Mouse (Mus musculus): ENCODE results near the gene Slc9a9. TPM values are rescaled to one million over a fixed set of nuclear protein-coding genes. Genes with fewer than 3 reads are reported as not detected.

Slc9a9 gene
- polyA plus RNA-seq, 1 experiment from 2014 or later: 2.6 TPM

DNA sequence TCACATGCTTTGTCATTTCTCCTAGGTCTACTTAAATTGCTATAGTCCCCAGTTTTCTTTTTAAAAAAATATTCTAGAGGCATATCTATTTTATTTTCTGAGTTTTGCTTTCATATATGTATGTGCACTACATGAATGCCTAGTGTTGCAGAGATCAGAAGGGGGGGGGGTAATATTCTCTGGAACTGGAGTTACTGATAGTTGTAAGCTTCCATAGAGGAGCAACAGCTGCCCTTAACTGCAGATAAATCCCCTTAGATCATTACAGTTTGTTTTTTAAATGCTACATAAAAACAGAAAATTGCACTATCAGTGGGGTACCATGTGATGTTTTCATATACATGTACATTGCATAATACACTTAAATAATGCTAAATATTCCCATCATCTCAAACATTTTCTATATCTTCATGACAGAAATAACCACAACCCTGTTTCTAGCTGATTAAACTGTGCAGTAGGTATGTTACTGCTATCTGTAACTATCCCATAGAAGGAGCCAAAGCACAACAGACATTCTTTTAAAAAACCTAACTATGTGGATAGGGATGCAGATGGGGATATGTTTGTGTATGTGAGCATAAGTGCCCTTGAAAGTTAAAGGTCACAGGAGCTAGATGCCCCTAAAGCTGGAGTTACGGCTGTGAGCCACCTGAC lies 17.6 kb downstream of the Slc9a9 start:
- no peaks in the 10 kb centered on the region for H3K27me3 ChIP-seq (replicated peaks; ENCODE audit: low read depth, poor library complexity, severe bottlenecking)
- no peak for DNase-seq (ENCODE audit: low spot score)
- no peaks in the 10 kb centered on the region for H3K9me3 ChIP-seq
- H3K4me3 ChIP-seq: no peak overlapping the region
- H3K36me3 ChIP-seq (replicated peaks): no peaks in the 10 kb centered on the region
- no peak overlapping the region for H3K27ac ChIP-seq (replicated peaks)
- 91% methylated on average over 1 of the region's 1 CpGs for WGBS
- peaks cover 13% of the 10 kb centered on the region for H3K4me1 ChIP-seq

DNA sequence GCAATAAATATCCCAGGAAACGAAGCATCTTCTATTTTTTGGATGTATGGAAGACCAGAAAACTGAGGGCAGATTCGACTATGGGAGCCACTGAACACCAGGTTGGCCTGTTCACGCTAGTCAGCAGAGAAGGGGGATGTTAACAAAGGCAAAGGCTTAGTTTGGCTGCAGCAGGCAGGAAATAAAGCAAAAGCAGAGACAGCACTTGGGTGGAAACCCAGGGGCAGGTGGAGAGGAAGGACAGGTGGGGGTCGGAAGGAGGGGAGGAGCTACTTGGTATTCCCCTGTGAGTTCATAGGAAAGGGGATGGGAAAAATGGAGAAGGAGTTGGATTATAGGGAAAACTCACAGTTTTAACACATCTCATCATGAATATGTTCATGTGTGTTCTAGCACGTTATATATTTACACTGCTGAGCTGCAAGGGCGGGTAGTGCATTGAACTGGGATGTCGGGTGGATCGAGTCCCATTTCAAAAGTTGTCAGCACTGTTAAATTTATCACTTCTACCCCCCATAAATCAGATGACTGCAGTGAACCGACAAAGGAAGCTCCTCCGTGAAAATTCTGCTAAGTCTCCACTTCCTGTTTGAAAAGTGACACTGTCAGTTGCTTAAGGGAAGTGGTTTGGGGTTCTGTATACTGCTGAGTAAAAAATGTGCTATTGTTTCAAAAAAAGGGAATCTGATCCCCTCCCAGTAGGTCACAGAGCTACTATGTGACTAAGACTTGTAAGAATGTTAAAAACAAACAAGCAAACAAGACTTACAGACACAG lies 21.8 kb downstream of the Slc9a9 start:
- WGBS: 61% methylated on average over 10 of the region's 10 CpGs
- H3K9me3 ChIP-seq: no peaks in the 10 kb centered on the region
- H3K27ac ChIP-seq (replicated peaks): no peak overlapping the region
- H3K36me3 ChIP-seq (replicated peaks): no peaks in the 10 kb centered on the region
- DNase-seq (ENCODE audit: low spot score): no peak
- no peak overlapping the region for H3K4me3 ChIP-seq
- peaks cover 14% of the 10 kb centered on the region for H3K4me1 ChIP-seq
- H3K27me3 ChIP-seq (replicated peaks; ENCODE audit: low read depth, poor library complexity, severe bottlenecking): no peaks in the 10 kb centered on the region

DNA sequence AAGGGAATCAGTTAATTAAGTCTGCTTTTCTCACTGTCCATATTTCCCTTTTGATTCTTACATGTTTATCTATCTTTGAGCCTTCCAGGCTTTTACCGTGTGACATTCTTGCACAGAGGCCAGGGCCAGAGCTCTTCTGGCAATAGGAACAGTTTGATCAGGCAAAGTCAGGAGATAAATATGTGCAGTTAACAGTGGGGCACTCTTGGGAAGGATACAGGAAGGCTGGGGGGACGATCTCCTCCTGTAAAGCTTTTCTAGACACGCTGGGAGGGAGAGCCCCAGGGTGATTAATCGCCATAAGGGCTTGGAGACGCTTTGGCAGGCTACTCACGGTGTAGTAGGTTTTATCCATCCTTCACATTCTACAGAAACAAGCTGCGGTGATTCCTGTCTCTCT lies 22.4 kb downstream of the Slc9a9 start:
- Histone ChIP-seq H3K9me3 (no peaks in the 10 kb centered on the region), H3K27ac (replicated peaks) (peak overlapping the region; percentile 32; the same call in 1 of the 2 replicates), H3K4me3 (no peak overlapping the region), H3K36me3 (replicated peaks) (no peaks in the 10 kb centered on the region), H3K4me1 (peaks cover 18% of the 10 kb centered on the region), H3K27me3 (replicated peaks; ENCODE audit: low read depth, poor library complexity, severe bottlenecking) (no peaks in the 10 kb centered on the region)
- no peak for DNase-seq (ENCODE audit: low spot score)
- 36% methylated on average over 7 of the region's 7 CpGs for WGBS

DNA sequence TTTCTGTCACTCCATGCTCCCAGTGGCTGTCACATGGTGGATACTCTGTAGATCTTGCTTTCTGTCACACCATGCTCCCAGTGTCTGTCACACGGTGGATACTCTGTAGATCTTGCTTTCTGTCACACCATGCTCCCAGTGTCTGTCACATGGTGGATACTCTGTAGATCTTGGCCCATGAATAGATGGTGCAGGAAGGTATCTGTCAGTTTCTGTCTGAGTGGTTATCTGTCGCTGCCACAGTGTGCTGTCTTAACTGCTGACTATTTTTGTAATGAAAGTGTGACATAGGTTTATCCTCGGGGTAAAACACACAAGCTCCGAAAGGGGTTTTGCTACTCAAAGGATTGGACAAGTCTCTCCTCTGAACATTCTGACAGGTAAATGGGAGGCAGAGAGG lies 24.5 kb downstream of the Slc9a9 start:
- Histone ChIP-seq H3K27ac (replicated peaks) (no peak overlapping the region), H3K27me3 (replicated peaks; ENCODE audit: low read depth, poor library complexity, severe bottlenecking) (no peaks in the 10 kb centered on the region), H3K36me3 (replicated peaks) (no peaks in the 10 kb centered on the region), H3K4me3 (no peak overlapping the region), H3K9me3 (no peaks in the 10 kb centered on the region), H3K4me1 (peaks cover 18% of the 10 kb centered on the region)
- no peak for DNase-seq (ENCODE audit: low spot score)
- WGBS: 86% methylated on average over 4 of the region's 4 CpGs

DNA sequence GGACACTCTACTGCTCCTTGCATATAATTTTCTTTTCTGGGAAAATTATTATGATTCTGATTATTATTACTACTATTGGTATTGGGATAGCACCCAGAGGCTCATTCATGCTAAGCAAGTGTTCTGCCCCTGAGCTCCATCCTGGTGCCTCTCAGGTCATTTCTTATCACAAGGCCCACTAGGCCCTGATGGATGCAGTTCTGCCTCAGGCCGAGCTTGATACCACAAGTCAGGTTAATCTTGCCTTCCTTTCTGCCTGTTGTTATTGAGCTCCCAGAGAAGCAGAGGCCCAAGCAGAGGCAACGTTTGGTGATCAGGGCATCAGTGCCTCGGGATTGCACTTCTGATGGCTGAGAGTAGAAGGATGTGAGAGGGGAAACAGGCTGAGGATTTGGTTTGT lies 25.3 kb downstream of the Slc9a9 start:
- DNase-seq (ENCODE audit: low spot score): no peak
- Histone ChIP-seq H3K36me3 (replicated peaks) (no peaks in the 10 kb centered on the region), H3K27me3 (replicated peaks; ENCODE audit: low read depth, poor library complexity, severe bottlenecking) (no peaks in the 10 kb centered on the region), H3K9me3 (no peaks in the 10 kb centered on the region), H3K4me3 (no peak overlapping the region), H3K27ac (replicated peaks) (no peak overlapping the region), H3K4me1 (peaks cover 18% of the 10 kb centered on the region)
- WGBS: 75% methylated on average over 3 of the region's 3 CpGs

DNA sequence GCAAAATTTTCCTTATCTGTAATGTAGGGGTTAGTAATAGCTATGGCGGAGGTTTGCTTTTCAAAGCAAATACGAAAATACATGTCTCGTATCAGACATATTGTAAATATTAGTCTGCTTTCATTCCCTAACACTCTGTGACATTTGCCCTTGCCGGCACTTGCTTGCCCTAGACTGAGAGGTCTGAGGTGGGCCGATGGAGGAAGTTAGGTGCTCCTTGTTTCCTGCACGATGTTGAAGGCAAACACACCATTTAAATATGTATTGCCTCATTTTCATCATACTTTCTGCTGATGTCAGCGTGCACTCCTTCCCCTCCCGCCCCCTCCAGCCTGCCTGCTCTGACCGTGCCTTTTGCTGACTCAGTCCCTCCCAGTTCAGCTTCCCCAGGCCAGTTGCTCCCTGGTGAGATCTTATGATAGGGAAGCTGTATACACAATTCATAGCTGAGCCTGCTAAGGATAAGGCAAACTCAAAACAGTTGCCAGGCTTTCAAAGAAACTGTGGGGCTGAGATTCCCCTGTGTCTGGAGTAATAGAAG lies 26.9 kb downstream of the Slc9a9 start:
- no peaks in the 10 kb centered on the region for H3K27me3 ChIP-seq (replicated peaks; ENCODE audit: low read depth, poor library complexity, severe bottlenecking)
- H3K9me3 ChIP-seq: no peaks in the 10 kb centered on the region
- peak; percentile 22 for DNase-seq (ENCODE audit: low spot score)
- WGBS: 73% methylated on average over 9 of the region's 9 CpGs
- H3K4me1 ChIP-seq: peaks cover 25% of the 10 kb centered on the region
- H3K36me3 ChIP-seq (replicated peaks): no peaks in the 10 kb centered on the region
- no peak overlapping the region for H3K27ac ChIP-seq (replicated peaks)
- no peak overlapping the region for H3K4me3 ChIP-seq

DNA sequence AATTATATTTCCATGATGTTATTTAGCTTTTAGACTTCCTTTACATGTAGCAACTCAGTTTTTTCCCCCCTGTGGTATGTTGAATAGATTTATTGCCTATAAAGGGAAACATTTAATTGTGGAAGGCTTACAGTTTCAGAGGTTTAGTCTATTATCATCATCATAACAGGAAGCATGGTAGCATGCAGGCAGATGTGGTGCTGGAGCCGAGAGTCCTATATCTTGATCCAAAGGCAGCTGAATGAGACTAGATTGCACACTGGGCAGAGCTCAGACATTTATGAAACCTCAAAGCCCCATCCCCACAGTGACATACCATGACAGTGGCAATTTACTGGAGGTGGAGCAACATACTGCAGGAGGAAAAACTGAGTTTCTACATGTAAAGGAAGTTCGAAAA lies 28.5 kb downstream of the Slc9a9 start:
- no peak overlapping the region for H3K4me3 ChIP-seq
- WGBS: 89% methylated on average over 2 of the region's 2 CpGs
- no peak for DNase-seq (ENCODE audit: low spot score)

DNA sequence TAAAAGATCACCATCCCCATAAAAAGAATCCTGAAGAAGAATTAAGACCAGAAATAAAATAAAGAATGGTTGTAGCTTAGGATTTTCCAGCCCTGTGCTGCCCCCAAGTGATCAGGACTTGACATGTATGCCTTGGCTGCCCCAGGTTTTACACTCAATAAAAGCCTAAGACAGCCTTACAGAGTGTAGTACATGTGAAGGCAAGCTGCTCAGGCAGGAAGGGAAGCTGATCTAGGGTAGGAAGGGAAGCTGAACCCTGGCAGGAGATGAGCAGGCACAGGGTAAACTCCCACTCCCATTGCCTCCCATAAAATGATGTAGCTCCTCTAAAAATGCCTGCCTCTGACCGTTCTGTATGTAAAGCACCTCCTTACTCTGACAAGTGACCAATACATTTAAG lies 30.8 kb downstream of the Slc9a9 start:
- WGBS: 85% methylated on average over 1 of the region's 1 CpGs
- H3K4me1 ChIP-seq: peaks cover 27% of the 10 kb centered on the region
- H3K27me3 ChIP-seq (replicated peaks; ENCODE audit: low read depth, poor library complexity, severe bottlenecking): no peaks in the 10 kb centered on the region
- no peaks in the 10 kb centered on the region for H3K36me3 ChIP-seq (replicated peaks)
- DNase-seq (ENCODE audit: low spot score): peak; percentile 24
- H3K9me3 ChIP-seq: no peaks in the 10 kb centered on the region
- H3K4me3 ChIP-seq: no peak overlapping the region
- H3K27ac ChIP-seq (replicated peaks): 0 out of 2 replicates have a peak overlapping the region, but pooled peaks have one; percentile 35

More for the DNA sequence above, 28.5 kb downstream of the Slc9a9 start:
- Histone ChIP-seq H3K36me3 (replicated peaks) (no peaks in the 10 kb centered on the region), H3K27ac (replicated peaks) (no peak overlapping the region), H3K4me1 (peaks cover 27% of the 10 kb centered on the region), H3K9me3 (no peaks in the 10 kb centered on the region), H3K27me3 (replicated peaks; ENCODE audit: low read depth, poor library complexity, severe bottlenecking) (no peaks in the 10 kb centered on the region)

DNA sequence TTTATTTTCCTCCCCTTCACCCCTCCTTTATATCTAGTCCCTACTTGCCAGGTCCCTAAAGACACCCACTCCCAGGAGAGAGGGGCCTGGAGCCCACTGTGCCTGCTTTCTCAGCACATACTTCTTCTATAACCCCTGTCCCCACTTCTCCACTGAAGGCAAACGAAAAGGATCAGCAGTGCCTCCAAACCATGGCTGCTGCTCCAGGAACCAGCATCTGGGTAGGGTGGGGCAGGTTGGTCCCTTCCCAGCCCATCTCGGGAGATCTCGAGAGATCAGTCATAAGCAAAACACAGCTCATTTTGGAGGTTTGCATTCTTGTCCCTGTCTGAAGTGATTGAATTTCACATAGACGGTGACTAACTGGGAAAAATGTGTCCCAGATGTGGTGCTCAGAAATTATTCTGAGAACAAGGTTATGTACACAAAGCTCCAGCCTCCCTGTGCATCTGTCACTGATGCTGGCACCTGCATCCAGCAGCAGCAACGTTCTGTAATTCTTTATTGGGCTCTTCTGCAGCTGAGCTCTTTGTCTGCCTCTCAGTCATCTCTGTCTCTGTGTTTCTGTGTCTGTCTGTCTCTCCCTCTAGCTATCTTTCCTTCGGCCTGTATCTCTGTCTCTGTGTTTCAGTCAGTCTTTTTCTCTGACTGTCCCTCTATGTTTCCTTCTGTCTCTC lies 31.6 kb downstream of the Slc9a9 start:
- peak overlapping the region; percentile 48 for H3K27ac ChIP-seq (replicated peaks)
- WGBS: 42% methylated on average over 6 of the region's 6 CpGs
- no peaks in the 10 kb centered on the region for H3K9me3 ChIP-seq
- H3K36me3 ChIP-seq (replicated peaks): no peaks in the 10 kb centered on the region
- peaks cover 27% of the 10 kb centered on the region for H3K4me1 ChIP-seq
- no peak overlapping the region for H3K4me3 ChIP-seq
- no peaks in the 10 kb centered on the region for H3K27me3 ChIP-seq (replicated peaks; ENCODE audit: low read depth, poor library complexity, severe bottlenecking)
- DNase-seq (ENCODE audit: low spot score): peak; percentile 26

DNA sequence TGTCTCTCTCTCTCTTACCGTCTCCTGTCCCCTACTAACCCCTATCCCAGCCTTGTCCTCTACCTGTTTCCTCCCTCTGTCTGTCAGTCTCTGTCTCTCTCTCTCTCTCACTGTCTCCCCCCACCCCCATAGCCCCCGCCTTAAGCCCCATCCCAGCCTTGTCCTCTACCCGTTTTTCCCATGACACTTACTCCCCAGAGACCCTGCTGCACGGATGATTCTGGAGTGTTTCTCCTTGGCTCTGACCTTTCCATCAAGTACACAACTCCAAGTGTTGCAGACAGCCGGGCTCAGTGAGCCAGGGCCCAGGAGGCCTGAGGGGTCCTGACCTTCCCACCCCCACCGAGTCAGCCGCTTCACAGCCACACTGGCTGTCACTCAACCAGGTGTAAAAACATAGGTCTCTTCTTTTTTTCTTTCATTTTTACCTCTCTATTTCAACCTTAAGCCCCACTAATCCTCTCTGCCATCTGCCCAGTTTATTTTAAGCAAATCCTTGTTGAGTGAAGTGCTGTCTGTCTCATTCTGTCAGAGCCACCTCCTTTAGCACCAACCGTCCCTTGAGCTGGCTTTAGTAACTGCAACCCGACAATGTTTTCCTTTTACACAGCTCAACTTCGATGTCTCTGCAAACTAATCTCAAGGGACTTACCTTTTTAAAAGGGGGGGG lies 32.4 kb downstream of the Slc9a9 start:
- Histone ChIP-seq H3K9me3 (no peaks in the 10 kb centered on the region), H3K27ac (replicated peaks) (peak overlapping the region; percentile 48), H3K36me3 (replicated peaks) (no peaks in the 10 kb centered on the region), H3K4me3 (no peak overlapping the region), H3K27me3 (replicated peaks; ENCODE audit: low read depth, poor library complexity, severe bottlenecking) (no peaks in the 10 kb centered on the region), H3K4me1 (peaks cover 23% of the 10 kb centered on the region)
- DNase-seq (ENCODE audit: low spot score): peak; percentile 48
- whole genome bisulfite sequencing: 27% methylated on average over 10 of the region's 10 CpGs

DNA sequence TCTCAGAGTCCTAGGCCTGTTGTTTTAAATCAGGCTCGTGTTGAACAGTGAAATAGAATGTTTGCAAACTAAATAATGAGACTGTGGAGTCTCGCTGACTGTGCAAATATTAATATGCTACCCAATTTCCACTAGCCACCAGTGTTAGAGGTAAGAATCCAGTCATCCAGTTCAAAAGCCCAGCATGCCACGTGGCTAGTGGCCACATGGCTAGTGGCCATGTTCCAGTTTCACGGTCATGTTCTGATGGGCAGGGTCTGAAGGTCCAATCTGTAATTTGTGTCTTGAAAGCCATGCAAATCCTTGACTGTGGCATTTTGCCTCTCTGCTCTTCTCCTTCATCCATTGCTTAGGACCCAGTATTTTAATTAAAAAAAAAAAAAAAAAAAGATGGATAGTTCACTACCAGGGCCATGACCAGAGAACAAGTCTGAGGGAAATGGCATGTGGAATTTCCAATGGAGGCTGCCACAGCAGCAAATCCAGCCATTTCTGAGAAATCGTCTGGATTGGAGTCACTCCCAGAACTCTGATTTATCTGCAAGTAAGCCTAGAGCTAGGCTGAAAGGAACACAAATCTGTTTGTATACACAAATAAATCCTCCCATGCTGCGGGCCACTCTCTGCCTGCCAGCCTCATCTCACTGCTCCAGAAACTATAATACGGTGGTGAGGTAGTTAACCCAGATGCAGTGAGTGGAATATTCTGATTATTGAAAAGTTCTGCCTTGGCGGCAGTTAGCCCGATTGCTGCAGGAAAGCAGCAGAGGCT lies 35.5 kb downstream of the Slc9a9 start:
- WGBS: 88% methylated on average over 9 of the region's 9 CpGs

DNA sequence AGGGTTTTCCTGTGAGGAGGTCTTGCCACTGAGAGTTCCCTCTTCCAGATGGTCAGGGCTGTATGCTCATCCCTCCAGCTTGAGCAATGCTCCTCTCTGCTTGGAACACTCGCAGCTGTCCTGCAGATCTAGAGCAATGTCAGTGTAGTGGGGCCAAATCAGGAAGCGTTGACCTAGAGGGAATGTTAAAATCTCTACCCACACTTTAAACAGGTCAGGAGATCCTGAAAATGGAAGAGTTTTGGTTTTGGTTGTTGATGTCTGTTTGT lies 36.0 kb downstream of the Slc9a9 start:
- Histone ChIP-seq H3K36me3 (replicated peaks) (no peaks in the 10 kb centered on the region), H3K27ac (replicated peaks) (no peak overlapping the region)
- WGBS: 84% methylated on average over 2 of the region's 2 CpGs

More for the DNA sequence above, 35.5 kb downstream of the Slc9a9 start:
- Histone ChIP-seq H3K4me1 (peaks cover 23% of the 10 kb centered on the region), H3K9me3 (no peaks in the 10 kb centered on the region), H3K4me3 (no peak overlapping the region), H3K27me3 (replicated peaks; ENCODE audit: low read depth, poor library complexity, severe bottlenecking) (no peaks in the 10 kb centered on the region), H3K36me3 (replicated peaks) (no peaks in the 10 kb centered on the region), H3K27ac (replicated peaks) (no peak overlapping the region)
- no peak for DNase-seq (ENCODE audit: low spot score)

More for the DNA sequence above, 36.0 kb downstream of the Slc9a9 start:
- no peaks in the 10 kb centered on the region for H3K27me3 ChIP-seq (replicated peaks; ENCODE audit: low read depth, poor library complexity, severe bottlenecking)
- H3K4me1 ChIP-seq: peaks cover 20% of the 10 kb centered on the region
- no peak overlapping the region for H3K4me3 ChIP-seq
- no peak for DNase-seq (ENCODE audit: low spot score)
- no peaks in the 10 kb centered on the region for H3K9me3 ChIP-seq

Data from embryonic facial prominence, embryonic 10.5 days (tissue).